Mouse (Mus musculus) midbrain, embryonic 12.5 days (tissue): ENCODE results near the gene Xaf1. TPM values are rescaled to one million over a fixed set of nuclear protein-coding genes. Genes with fewer than 3 reads are reported as not detected.
A peak's percentile ranks its signal among the peaks of the same experiment; 100 is the strongest.
"Not testable (repeated sequence)": the region's sequence is repeated elsewhere in the genome, so short reads cannot be mapped to it uniquely, and the experiment has no call there.

Experiments used
- ATAC-seq: fragments of 200-750 bp; cut with Nextera tagmentation; 2 replicates; pipeline ENCODE4 v1.8.0; 2017; ENCODE audit warnings: low read depth, moderate TSS enrichment, moderate library complexity; ENCODE audit not compliant: low FRiP score
- H3K27ac ChIP-seq: fragments of 300-500 bp; sonication (generic); replicated peaks from 2 replicates; pipeline ENCODE4 v1.5.1; 2016; ENCODE audit warnings: mild to moderate bottlenecking
- H3K27me3 ChIP-seq: fragments of 300-500 bp; sonication (generic); 2 replicates; pipeline ENCODE4 v1.6.1; 2016; ENCODE audit warnings: mild to moderate bottlenecking
- H3K36me3 ChIP-seq: fragments of 300-500 bp; sonication (generic); 2 replicates; pipeline ENCODE4 v1.6.1; 2016
- H3K4me1 ChIP-seq: fragments of 300-500 bp; sonication (generic); 2 replicates; pipeline ENCODE4 v1.6.1; 2016
- H3K4me2 ChIP-seq: fragments of 300-500 bp; sonication (generic); replicated peaks from 2 replicates; pipeline ENCODE4 v1.6.1; 2016; ENCODE audit warnings: mild to moderate bottlenecking, moderate library complexity
- H3K4me3 ChIP-seq: fragments of 300-500 bp; sonication (generic); 2 replicates; pipeline ENCODE4 v1.5.1; 2016; ENCODE audit warnings: mild to moderate bottlenecking
- H3K9ac ChIP-seq: fragments of 300-500 bp; sonication (generic); replicated peaks from 2 replicates; pipeline ENCODE4 v1.6.1; 2016; ENCODE audit warnings: mild to moderate bottlenecking, moderate library complexity
- H3K9me3 ChIP-seq: fragments of 300-500 bp; sonication (generic); 2 replicates; pipeline ENCODE4 v1.6.1; 2016; ENCODE audit warnings: mild to moderate bottlenecking
- WGBS: fragments of 180-500 bp; shearing (Covaris S2); methylation state at CpG from one replicate; pipeline ENCODE4 v1.1.7; 2016; 5-methylcytosine and 5-hydroxymethylcytosine counted together
- polyA plus RNA-seq: library from polyadenylated mRNA; unstranded; fragments of >200 nt; fragmentation: Nextera tagmentation; extraction: Ambion mirVana; gene quantifications from 2 replicates; pipeline ENCODE4 v1.2.1, GENCODE M21; 2016

Xaf1 gene
- polyA plus RNA-seq, 1 experiment from 2014 or later, result 1.6 TPM

- no peak overlapping the region for H3K9ac ChIP-seq
- no peak for ATAC-seq
- H3K27ac ChIP-seq, result no peak overlapping the region
- H3K4me2 ChIP-seq, result no peak overlapping the region
- 75% methylated on average over 5 of the region's 5 CpGs for WGBS
- H3K4me1 ChIP-seq, result 0 out of 2 replicates have a peak, but pooled peaks cover 4% of the 10 kb centered on the region
- no peaks in the 10 kb centered on the region for H3K36me3 ChIP-seq
- no peak overlapping the region for H3K4me3 ChIP-seq
- no peaks in the 10 kb centered on the region for H3K9me3 ChIP-seq
- peaks cover 34% of the 10 kb centered on the region for H3K27me3 ChIP-seq
Observed at GRCm38 (mm10) chr11:72318026-72318425, 16.6 kb downstream of the Xaf1 start.

DNA sequence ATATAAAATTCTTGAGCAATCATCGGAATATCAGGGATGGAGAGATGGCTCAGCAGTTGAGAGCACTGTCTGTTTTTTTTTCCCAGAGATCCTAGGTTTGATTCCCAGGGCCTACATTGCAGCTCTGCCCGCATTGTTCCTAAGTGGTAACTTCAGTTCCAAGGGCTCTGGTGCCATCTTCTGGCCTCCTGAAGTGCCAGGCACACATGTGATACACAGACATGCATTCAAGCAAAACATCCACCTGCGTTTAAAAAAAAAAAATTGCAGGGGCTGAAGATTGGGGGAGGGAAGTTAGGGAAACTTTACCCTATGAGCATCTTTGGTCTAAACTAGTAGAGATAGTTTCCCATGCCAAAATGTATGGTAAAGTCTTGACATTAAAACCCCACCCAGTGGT lies 23.0 kb downstream of the Xaf1 start:
- no peak overlapping the region for H3K4me3 ChIP-seq
- no peak for ATAC-seq
- H3K36me3 ChIP-seq, result no peaks in the 10 kb centered on the region
- no peak overlapping the region for H3K9ac ChIP-seq
- no peak overlapping the region for H3K4me2 ChIP-seq
- H3K9me3 ChIP-seq, result no peaks in the 10 kb centered on the region
- no peaks in the 10 kb centered on the region for H3K27me3 ChIP-seq
- no peaks in the 10 kb centered on the region for H3K4me1 ChIP-seq
- WGBS, result 63% methylated on average over 3 of the region's 3 CpGs
- no peak overlapping the region for H3K27ac ChIP-seq

DNA sequence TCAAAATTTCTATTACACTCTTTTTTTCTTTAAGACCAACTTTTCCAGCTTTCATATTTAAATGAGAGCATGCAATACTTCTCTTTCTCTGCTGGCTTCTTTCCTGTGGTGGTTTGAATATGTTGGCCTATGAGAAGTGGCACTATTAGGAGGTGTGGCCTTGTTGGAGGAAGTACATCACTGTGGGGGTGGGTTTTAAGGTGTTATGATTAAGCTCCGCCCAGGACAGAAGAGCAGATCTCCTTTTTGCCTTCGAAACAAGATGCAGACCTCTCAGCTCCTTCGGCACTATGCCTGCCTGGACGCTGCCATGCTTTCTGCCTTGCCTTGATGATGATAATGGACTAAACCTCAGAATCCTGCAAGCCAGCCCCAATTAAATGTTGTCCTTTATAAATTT lies 24.3 kb downstream of the Xaf1 start:
- no peak for ATAC-seq
- H3K4me2 ChIP-seq, result no peak overlapping the region

DNA sequence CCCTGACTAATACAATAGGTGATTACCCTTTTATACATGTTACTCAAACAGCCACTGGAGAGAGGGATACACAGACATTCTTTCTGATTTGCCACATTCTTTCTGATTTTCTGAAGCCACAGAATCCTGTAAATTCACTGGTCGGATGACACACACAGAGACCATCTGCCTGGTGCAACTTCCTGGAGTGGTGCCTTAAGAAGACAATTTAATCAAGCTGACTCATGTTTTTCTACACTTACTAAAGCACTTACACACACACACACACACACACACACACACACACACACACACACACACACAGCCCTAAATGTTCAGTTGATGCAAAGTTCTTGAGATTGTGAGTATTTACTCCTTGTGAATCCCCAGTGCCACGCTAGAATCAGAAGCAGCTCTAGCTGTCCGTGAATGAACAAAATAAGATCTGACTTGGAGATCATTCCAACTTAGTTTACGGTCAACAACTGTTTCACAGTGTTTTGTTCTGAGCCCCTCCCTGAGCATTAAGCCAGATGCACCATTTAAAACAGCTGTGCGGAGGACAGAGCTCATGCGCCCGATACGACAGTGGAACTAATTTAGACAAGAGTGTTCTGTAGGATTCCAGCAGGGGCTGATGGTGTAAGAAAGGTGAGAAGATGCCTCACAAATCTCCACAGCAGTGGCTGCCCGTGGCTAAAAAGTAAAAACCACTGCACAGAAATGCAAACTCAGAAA lies 31.7 kb downstream of the Xaf1 start:
- Histone ChIP-seq H3K9ac (no peak overlapping the region), H3K4me2 (no peak overlapping the region), H3K27ac (no peak overlapping the region), H3K9me3 (no peaks in the 10 kb centered on the region), H3K36me3 (no peaks in the 10 kb centered on the region), H3K27me3 (no peaks in the 10 kb centered on the region), H3K4me3 (no peak overlapping the region), H3K4me1 (peaks cover under 1% of the 10 kb centered on the region)
- no peak for ATAC-seq
- 73% methylated on average over 9 of the region's 9 CpGs for WGBS

More for the DNA sequence above, 24.3 kb downstream of the Xaf1 start:
- no peak overlapping the region for H3K4me3 ChIP-seq
- no peak overlapping the region for H3K27ac ChIP-seq
- H3K4me1 ChIP-seq, result no peaks in the 10 kb centered on the region
- H3K9ac ChIP-seq, result no peak overlapping the region
- no peaks in the 10 kb centered on the region for H3K9me3 ChIP-seq
- no peaks in the 10 kb centered on the region for H3K36me3 ChIP-seq
- 90% methylated on average over 4 of the region's 4 CpGs for WGBS
- H3K27me3 ChIP-seq, result no peaks in the 10 kb centered on the region

DNA sequence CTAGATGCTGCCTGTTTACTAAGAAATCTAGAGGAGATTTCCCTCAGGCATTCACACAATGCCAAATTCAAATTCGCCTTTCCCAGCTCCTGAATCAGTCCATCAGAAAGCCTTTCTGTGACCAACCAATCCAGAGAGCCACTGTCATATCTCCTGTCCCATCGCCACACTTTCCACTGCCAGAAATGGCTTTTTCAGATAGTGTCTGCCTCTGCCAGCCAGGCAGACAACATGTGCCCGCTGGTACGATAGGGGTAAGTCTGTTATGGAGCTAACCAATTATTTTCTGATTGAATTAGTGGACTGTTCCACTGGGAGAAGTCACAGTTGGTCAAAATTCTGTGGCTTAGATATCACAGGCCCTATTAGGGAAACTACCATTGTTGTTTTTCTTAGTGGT lies 33.2 kb downstream of the Xaf1 start:
- Histone ChIP-seq H3K4me2 (no peak overlapping the region), H3K36me3 (no peaks in the 10 kb centered on the region), H3K4me1 (peaks cover 10% of the 10 kb centered on the region), H3K4me3 (no peak overlapping the region), H3K9ac (no peak overlapping the region), H3K9me3 (no peaks in the 10 kb centered on the region), H3K27me3 (no peaks in the 10 kb centered on the region), H3K27ac (no peak overlapping the region)
- WGBS, result 87% methylated on average over 4 of the region's 4 CpGs
- ATAC-seq, result no peak

GRCm38 (mm10) chr11:72336726-72337125 lies 35.3 kb downstream of the Xaf1 start:
- H3K4me2 ChIP-seq, result no peak overlapping the region
- ATAC-seq, result no peak
- no peaks in the 10 kb centered on the region for H3K27me3 ChIP-seq
- peaks cover 10% of the 10 kb centered on the region for H3K4me1 ChIP-seq
- H3K9ac ChIP-seq, result no peak overlapping the region
- no peak overlapping the region for H3K27ac ChIP-seq
- H3K4me3 ChIP-seq, result no peak overlapping the region
- no peaks in the 10 kb centered on the region for H3K9me3 ChIP-seq
- no peaks in the 10 kb centered on the region for H3K36me3 ChIP-seq
- 91% methylated on average over 8 of the region's 8 CpGs for WGBS

DNA sequence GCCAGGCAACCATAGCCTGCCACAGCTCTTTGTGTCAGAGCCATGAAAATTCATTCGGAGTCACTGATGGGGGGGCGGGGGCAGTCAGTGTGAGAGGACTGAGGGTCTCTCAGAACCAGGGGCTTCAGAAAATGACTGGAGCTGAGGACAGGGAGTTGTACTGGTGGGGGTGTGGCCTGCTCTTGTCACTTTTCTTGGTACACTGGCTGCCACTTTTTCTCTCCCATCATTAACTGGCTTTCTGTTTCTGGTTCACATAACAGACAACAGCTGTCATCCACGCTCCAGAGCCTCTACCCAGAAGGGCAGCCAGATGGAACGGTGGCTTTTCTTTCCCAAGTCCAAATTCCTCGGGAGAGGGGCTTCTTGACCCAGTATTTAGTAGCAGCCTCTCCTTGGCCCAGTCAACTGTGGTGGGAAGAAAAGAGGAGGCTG lies 37.0 kb downstream of the Xaf1 start:
- no peaks in the 10 kb centered on the region for H3K9me3 ChIP-seq
- H3K36me3 ChIP-seq, result no peaks in the 10 kb centered on the region
- H3K4me1 ChIP-seq, result peaks cover 10% of the 10 kb centered on the region
- peak; percentile 41; the same call in 1 of the 2 replicates for ATAC-seq
- 18% methylated on average over 5 of the region's 5 CpGs for WGBS
- no peaks in the 10 kb centered on the region for H3K27me3 ChIP-seq
- H3K4me2 ChIP-seq, result no peak overlapping the region
- 0 out of 2 replicates have a peak overlapping the region, but pooled peaks have one; percentile 17 for H3K9ac ChIP-seq
- H3K4me3 ChIP-seq, result no peak overlapping the region
- H3K27ac ChIP-seq, result 0 out of 2 replicates have a peak overlapping the region, but pooled peaks have one; percentile 8

DNA sequence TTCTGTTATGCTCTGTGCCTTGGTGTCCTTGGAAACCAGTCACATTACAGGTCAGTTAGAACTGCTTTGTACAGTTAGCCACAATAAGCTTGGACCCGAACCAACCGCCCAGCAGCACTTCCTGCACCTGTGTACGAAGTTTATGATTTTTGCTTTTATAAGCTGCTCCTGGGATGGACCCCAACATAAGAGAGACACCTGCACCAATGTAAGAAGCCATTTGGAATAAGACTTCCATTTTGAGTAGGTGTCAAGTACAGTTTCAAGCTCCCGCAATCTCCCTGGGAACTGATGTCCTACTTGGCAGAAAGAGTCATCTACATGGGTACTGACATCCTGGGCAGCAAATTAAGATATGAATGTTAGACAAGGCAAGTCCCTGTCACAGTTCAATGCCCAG lies 38.3 kb downstream of the Xaf1 start:
- 79% methylated on average over 4 of the region's 4 CpGs for WGBS
- no peaks in the 10 kb centered on the region for H3K36me3 ChIP-seq
- no peak overlapping the region for H3K9ac ChIP-seq
- H3K4me2 ChIP-seq, result no peak overlapping the region
- no peaks in the 10 kb centered on the region for H3K27me3 ChIP-seq
- no peak overlapping the region for H3K27ac ChIP-seq
- no peak for ATAC-seq
- H3K9me3 ChIP-seq, result no peaks in the 10 kb centered on the region
- H3K4me1 ChIP-seq, result peaks cover 10% of the 10 kb centered on the region
- no peak overlapping the region for H3K4me3 ChIP-seq

DNA sequence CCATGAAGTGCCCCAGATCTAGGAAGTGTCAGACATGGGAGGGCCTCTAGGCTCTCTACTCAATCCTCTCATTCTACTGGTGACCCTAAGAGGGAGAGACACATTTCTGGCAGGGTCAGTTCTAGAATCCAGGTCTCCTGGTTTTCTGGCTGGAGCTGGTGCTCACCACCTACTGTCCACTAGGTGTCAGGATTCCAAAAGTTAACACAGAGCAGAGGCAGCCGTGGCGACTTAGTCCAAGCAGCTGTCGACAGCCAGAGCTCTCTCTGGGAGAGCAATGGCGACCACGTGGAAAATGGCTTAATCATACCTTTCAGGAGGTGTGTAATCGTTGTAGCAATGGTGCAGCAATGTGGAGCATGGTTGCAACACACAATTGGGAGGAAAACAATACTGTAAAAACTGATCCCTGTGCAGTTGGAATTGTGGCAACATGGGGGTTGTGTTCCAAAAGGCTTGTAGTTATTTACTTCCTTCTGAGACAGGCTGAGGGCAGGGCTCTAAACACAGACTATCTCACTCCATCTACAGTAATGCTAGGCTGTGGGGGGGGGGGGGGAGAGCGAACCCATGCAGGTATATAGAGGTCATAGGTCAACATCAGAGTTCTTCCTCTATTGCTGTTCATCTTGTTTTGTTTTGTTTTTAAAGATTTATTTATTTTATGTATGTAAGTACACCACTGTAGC lies 41.3 kb downstream of the Xaf1 start:
- H3K4me2 ChIP-seq, result no peak overlapping the region
- no peaks in the 10 kb centered on the region for H3K36me3 ChIP-seq
- 8% methylated on average over 7 of the region's 7 CpGs for WGBS
- peaks cover 10% of the 10 kb centered on the region for H3K4me1 ChIP-seq
- H3K27ac ChIP-seq, result no peak overlapping the region
- H3K9ac ChIP-seq, result no peak overlapping the region
- H3K4me3 ChIP-seq, result no peak overlapping the region
- H3K9me3 ChIP-seq, result no peaks in the 10 kb centered on the region
- ATAC-seq, result peak; percentile 77
- no peaks in the 10 kb centered on the region for H3K27me3 ChIP-seq

- WGBS, result 92% methylated on average over 5 of the region's 5 CpGs
- not testable (repeated sequence) for H3K4me2 ChIP-seq, H3K4me3 ChIP-seq, H3K9me3 ChIP-seq, H3K27me3 ChIP-seq, H3K27ac ChIP-seq, H3K36me3 ChIP-seq, H3K9ac ChIP-seq, ATAC-seq, H3K4me1 ChIP-seq
Observed at GRCm38 (mm10) chr11:72343238-72343625, 41.8 kb downstream of the Xaf1 start.

- Histone ChIP-seq H3K27me3 (no peaks in the 10 kb centered on the region), H3K4me2 (no peak overlapping the region), H3K4me1 (peaks cover 2% of the 10 kb centered on the region; the same call in 1 of the 2 replicates), H3K9ac (no peak overlapping the region), H3K9me3 (no peaks in the 10 kb centered on the region), H3K36me3 (no peaks in the 10 kb centered on the region), H3K27ac (no peak overlapping the region), H3K4me3 (no peak overlapping the region)
- no peak for ATAC-seq
- WGBS, result 33% methylated on average over 8 of the region's 8 CpGs
Observed at GRCm38 (mm10) chr11:72343904-72344303, 42.5 kb downstream of the Xaf1 start.

GRCm38 (mm10) chr11:72344486-72344885 lies 43.1 kb downstream of the Xaf1 start:
- Histone ChIP-seq H3K36me3 (no peaks in the 10 kb centered on the region), H3K4me1 (no peaks in the 10 kb centered on the region), H3K27ac (no peak overlapping the region), H3K9me3 (no peaks in the 10 kb centered on the region), H3K4me3 (no peak overlapping the region), H3K27me3 (no peaks in the 10 kb centered on the region), H3K4me2 (no peak overlapping the region), H3K9ac (no peak overlapping the region)
- 90% methylated on average over 11 of the region's 11 CpGs for WGBS
- no peak for ATAC-seq
